Mouse (Mus musculus): ENCODE data around the gene Cfap61. TPM values are rescaled to one million over a fixed set of nuclear protein-coding genes. Genes with fewer than 3 reads are reported as not detected.

The Cfap61 gene
- polyA plus RNA-seq, 1 experiment, result not detected

DNA sequence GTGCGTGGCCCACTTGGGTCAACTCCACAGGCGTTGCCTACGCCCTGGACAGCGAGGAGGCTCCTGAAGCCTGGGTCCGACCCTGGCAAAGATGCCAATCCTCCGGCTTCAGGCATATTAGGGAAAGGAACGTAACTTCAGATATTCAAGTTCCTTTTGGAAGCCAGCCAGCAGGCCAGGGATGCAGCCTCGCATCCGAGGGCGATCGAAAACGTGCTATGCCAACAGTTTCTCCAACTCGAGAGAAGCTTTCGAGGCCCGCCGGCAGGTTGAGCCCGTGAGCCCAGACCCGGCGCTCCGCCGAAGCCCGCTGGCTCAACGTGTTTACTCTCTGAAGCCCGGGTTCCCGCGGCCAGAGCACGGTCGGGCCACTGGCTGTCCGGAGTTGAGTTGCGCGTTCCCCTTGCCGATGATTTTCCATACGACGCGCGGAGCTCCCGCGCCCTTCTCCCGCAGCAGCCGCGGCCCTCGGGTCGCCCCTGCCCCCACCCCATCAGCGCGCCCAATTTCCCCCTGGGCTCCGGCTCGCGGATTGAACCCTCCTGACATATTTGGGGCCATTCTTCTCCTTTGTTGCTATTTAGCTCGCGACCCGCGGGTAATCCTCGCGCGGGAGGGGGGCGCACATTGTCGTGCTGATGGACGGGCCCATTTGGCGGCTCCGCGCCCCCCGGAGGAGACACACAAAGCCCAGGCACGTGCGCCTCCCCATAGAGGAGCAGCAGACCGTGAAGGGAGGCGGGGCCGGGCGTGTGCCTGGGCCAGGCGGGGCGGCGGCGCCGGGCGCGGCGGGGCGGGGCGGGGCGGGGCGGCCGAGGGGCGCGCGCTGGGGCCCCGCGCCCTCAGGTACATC, 286.7 kb downstream of the Cfap61 start, which contains the start of gene Insm1:
Gene Insm1, plus strand, starts transcription at position 846 of the 853 bp plus-strand sequence.
- Histone ChIP-seq H3K4me3 (ENCODE audit: insufficient read depth, low read depth, low read length) (peak within 1 kb of the TSS; percentile 55), H3K4me1 (ENCODE audit: control insufficient read depth, insufficient read depth, insufficient read length, low read length) (no peaks in the 10 kb centered on the region), H3K27ac (replicated peaks; ENCODE audit: low read depth, low read length) (no peak within 1 kb of the TSS)

- no peak overlapping the region for H3K27ac ChIP-seq (replicated peaks; ENCODE audit: low read depth, low read length)
- H3K4me3 ChIP-seq (ENCODE audit: insufficient read depth, low read depth, low read length), result peak overlapping the region; percentile 55
- no peaks in the 10 kb centered on the region for H3K4me1 ChIP-seq (ENCODE audit: control insufficient read depth, insufficient read depth, insufficient read length, low read length)
Observed at GRCm38 (mm10) chr2:146221929-146222278, 287.3 kb downstream of the Cfap61 start.

DNA sequence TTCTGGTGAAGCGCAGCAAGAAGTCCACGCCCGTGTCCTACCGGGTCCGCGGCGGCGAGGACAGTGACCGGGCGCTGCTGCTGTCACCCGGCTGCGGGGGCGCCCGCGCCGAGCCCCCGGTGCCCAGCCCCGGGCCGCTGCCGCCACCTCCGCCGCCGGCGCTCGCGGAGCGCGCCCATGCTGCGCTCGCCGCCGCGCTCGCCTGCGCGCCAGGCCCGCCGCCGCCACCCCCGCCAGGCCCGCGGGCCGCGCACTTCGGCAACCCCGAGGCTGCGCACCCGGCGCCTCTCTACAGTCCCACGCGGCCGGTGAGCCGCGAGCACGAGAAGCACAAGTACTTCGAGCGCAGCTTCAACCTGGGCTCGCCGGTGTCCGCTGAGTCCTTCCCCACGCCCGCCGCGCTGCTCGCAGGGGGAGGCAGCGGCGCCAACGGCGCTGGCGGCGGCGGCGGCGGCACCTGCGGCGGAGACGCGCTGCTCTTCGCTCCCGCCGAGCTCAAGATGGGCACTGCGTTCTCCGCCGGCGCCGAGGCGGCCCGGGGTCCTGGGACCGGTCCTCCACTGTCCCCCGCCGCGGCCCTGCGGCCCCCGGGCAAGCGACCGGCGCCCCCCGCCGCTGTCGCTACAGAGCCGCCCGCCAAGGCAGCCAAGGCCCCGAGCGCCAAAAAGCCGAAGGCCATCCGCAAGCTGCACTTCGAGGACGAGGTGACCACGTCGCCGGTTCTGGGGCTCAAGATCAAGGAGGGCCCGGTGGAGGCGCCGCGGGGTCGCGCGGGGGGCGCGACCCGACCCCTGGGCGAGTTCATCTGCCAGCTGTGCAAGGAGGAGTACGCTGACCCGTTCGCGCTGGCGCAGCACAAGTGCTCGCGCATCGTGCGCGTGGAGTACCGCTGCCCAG, 287.9 kb downstream of the Cfap61 start:
- Histone ChIP-seq H3K4me1 (ENCODE audit: control insufficient read depth, insufficient read depth, insufficient read length, low read length) (no peaks in the 10 kb centered on the region), H3K27ac (replicated peaks; ENCODE audit: low read depth, low read length) (no peak overlapping the region), H3K4me3 (ENCODE audit: insufficient read depth, low read depth, low read length) (peak overlapping the region; percentile 55)

DNA sequence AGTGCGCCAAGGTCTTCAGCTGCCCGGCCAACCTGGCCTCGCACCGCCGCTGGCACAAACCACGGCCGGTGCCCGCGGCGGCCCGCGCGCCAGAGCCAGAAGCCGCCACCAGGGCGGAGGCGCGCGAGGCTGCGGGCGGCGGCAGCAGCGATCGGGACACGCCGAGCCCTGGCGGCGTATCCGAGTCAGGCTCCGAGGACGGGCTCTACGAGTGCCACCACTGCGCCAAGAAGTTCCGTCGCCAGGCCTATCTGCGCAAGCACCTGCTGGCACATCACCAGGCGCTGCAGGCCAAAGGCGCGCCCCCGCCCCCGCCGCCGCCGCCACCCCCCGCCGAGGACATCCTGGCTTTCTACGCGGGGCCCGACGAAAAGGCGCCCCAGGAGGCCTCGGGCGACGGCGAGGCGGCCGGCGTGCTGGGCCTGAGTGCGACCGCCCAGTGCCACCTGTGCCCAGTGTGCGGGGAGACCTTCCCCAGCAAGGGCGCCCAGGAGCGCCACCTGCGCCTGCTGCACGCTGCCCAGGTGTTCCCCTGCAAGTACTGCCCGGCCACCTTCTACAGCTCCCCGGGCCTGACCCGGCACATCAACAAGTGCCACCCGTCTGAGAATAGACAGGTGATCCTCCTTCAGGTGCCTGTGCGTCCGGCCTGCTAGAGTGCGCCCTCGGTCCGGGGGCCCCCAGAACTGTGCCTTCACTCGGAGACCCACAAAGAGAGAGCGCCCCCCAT, 288.8 kb downstream of the Cfap61 start:
- H3K4me1 ChIP-seq (ENCODE audit: control insufficient read depth, insufficient read depth, insufficient read length, low read length), result no peaks in the 10 kb centered on the region
- H3K4me3 ChIP-seq (ENCODE audit: insufficient read depth, low read depth, low read length), result peak overlapping the region; percentile 25; the same call in 1 of the 2 replicates
- no peak overlapping the region for H3K27ac ChIP-seq (replicated peaks; ENCODE audit: low read depth, low read length)

GRCm38 (mm10) chr2:146224141-146224540, 289.6 kb downstream of the Cfap61 start:
- no peak overlapping the region for H3K27ac ChIP-seq (replicated peaks; ENCODE audit: low read depth, low read length)
- no peaks in the 10 kb centered on the region for H3K4me1 ChIP-seq (ENCODE audit: control insufficient read depth, insufficient read depth, insufficient read length, low read length)
- H3K4me3 ChIP-seq (ENCODE audit: insufficient read depth, low read depth, low read length), result no peak overlapping the region

GRCm38 (mm10) chr2:146225818-146226217, 291.2 kb downstream of the Cfap61 start:
- Histone ChIP-seq H3K27ac (replicated peaks; ENCODE audit: low read depth, low read length) (no peak overlapping the region), H3K4me3 (ENCODE audit: insufficient read depth, low read depth, low read length) (no peak overlapping the region), H3K4me1 (ENCODE audit: control insufficient read depth, insufficient read depth, insufficient read length, low read length) (no peaks in the 10 kb centered on the region)

DNA sequence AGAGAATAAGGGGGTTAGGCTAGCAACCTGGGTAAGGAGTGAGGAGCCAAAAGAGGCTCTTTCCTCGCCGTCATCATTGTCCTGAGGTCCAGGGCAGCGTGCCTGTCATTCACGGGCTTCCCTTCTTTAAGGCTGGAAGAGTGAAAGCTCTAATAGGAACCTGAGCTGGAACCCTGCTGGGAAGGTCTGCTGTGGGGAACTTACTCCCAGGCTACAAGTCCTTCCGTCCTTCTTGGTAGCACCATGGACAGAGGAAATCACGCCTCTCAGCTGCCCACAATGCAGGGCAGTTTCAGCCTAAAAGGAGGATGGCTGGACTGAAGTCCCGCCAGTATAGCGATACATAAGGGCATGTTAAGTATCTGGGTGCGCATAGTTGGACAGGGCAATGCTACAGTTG, 291.9 kb downstream of the Cfap61 start:
- H3K4me1 ChIP-seq (ENCODE audit: control insufficient read depth, insufficient read depth, insufficient read length, low read length), result no peaks in the 10 kb centered on the region
- H3K27ac ChIP-seq (replicated peaks; ENCODE audit: low read depth, low read length), result no peak overlapping the region
- no peak overlapping the region for H3K4me3 ChIP-seq (ENCODE audit: insufficient read depth, low read depth, low read length)

GRCm38 (mm10) chr2:146227646-146228045, 293.1 kb downstream of the Cfap61 start:
- Histone ChIP-seq H3K4me3 (ENCODE audit: insufficient read depth, low read depth, low read length) (no peak overlapping the region), H3K4me1 (ENCODE audit: control insufficient read depth, insufficient read depth, insufficient read length, low read length) (no peaks in the 10 kb centered on the region), H3K27ac (replicated peaks; ENCODE audit: low read depth, low read length) (no peak overlapping the region)

DNA sequence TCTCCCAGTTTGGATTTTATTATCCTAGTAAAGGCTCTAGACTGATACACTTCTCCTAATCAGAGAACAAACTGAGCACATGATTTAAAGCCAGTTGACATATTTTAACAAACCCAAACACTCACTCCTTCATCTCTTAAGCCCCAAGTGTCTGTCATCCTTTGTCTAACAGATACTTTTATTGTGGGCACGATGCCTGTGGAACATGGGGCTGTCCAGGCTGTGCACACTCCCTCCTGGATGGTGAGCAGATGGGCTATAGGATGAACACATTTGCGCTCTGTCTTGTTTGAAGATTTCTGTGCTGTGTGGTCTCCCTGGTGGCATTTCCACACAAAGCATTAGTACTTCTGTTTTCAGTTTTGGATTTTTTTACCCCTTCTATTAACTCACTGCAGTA, 293.9 kb downstream of the Cfap61 start:
- no peaks in the 10 kb centered on the region for H3K4me1 ChIP-seq (ENCODE audit: control insufficient read depth, insufficient read depth, insufficient read length, low read length)
- no peak overlapping the region for H3K4me3 ChIP-seq (ENCODE audit: insufficient read depth, low read depth, low read length)
- H3K27ac ChIP-seq (replicated peaks; ENCODE audit: low read depth, low read length), result no peak overlapping the region

DNA sequence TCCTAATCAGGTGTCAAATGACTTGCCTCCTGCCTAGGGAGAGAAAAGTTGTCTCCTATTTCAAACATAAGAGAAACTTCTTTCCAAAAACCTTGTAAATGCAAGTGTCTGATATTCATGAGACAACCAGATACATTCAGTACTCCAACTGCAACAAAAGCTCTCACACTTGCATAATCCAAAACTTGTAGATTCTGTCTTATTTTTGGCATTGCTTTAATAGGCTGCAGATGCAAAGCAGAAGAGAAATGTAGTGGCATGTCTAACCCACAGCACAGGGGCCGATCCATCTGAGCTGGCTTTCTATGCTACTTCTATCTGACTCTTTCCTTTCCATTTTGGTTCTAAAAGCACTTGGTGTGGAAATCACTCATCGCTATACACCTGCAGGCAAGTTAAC, 296.9 kb downstream of the Cfap61 start:
- H3K4me3 ChIP-seq (ENCODE audit: insufficient read depth, low read depth, low read length), result no peak overlapping the region
- no peaks in the 10 kb centered on the region for H3K4me1 ChIP-seq (ENCODE audit: control insufficient read depth, insufficient read depth, insufficient read length, low read length)
- H3K27ac ChIP-seq (replicated peaks; ENCODE audit: low read depth, low read length), result no peak overlapping the region

GRCm38 (mm10) chr2:146239196-146239747, 304.7 kb downstream of the Cfap61 start:
- no peaks in the 10 kb centered on the region for H3K4me1 ChIP-seq (ENCODE audit: control insufficient read depth, insufficient read depth, insufficient read length, low read length)
- no peak overlapping the region for H3K27ac ChIP-seq (replicated peaks; ENCODE audit: low read depth, low read length)

GRCm38 (mm10) chr2:146244049-146244448, 309.5 kb downstream of the Cfap61 start:
- Histone ChIP-seq H3K27ac (replicated peaks; ENCODE audit: low read depth, low read length) (no peak overlapping the region), H3K4me3 (ENCODE audit: insufficient read depth, low read depth, low read length) (no peak overlapping the region), H3K4me1 (ENCODE audit: control insufficient read depth, insufficient read depth, insufficient read length, low read length) (no peaks in the 10 kb centered on the region; the same call in 1 of the 2 replicates)

More at GRCm38 (mm10) chr2:146239196-146239747, 304.7 kb downstream of the Cfap61 start:
- H3K4me3 ChIP-seq (ENCODE audit: insufficient read depth, low read depth, low read length), result no peak overlapping the region

GRCm38 (mm10) chr2:146245401-146245800, 310.8 kb downstream of the Cfap61 start:
- H3K4me3 ChIP-seq (ENCODE audit: insufficient read depth, low read depth, low read length), result no peak overlapping the region
- no peaks in the 10 kb centered on the region; the same call in 1 of the 2 replicates for H3K4me1 ChIP-seq (ENCODE audit: control insufficient read depth, insufficient read depth, insufficient read length, low read length)
- H3K27ac ChIP-seq (replicated peaks; ENCODE audit: low read depth, low read length), result no peak overlapping the region

DNA sequence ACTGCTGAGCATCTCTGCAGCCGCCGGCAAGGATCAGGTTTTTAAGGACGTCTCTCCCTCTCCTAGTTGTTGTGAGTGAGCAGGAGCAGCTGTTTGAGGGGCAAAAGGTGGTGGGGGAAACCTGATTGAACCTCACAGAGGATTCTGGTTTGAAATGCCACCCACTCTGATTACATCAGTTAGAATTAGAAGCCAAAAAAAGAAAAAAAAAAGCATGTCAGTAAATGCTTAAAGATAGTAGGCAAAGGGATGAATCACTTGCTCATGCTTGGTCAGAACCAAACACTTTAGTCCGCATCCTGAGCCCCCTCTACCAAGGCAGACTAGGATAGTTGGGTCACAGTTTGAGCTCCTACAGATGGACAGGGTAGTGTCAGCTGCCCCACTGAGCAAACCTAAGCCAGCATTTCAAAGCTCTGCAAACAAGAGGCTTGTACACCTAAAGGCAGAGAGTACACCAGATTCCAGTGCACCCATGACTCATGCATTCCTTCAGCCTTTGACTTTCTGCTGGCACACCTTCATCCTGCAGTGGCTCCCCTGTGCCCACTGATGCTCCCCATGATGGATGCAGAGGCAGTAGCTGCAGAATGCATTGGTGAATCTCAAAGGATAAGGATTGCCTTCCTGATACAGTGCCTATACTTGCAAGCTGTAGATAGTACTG, 312.0 kb downstream of the Cfap61 start:
- H3K4me3 ChIP-seq (ENCODE audit: insufficient read depth, low read depth, low read length), result no peak overlapping the region
- no peaks in the 10 kb centered on the region; the same call in 1 of the 2 replicates for H3K4me1 ChIP-seq (ENCODE audit: control insufficient read depth, insufficient read depth, insufficient read length, low read length)
- H3K27ac ChIP-seq (replicated peaks; ENCODE audit: low read depth, low read length), result no peak overlapping the region

Data from brown adipose tissue, adult 24 weeks (tissue).